Mouse (Mus musculus) intestine, embryonic 16.5 days (tissue): ENCODE measurements at regions not wholly inside any gene's neighbourhood (a gene's known extent, or its start where the extent isn't known, plus 50 kb on each side); places are given as distances from the start of the nearest gene placed in this dataset.
A peak's percentile ranks its signal among the peaks of the same experiment; 100 is the strongest.

Experiments
- ATAC-seq: fragments of 200-750 bp; cut with Nextera tagmentation; 2 replicates; pipeline ENCODE4 v1.8.0; 2017; ENCODE audit warnings: moderate TSS enrichment, moderate library complexity
- H3K27ac ChIP-seq: fragments of 300-500 bp; sonication (generic); 2 replicates; pipeline ENCODE4 v1.5.1; 2014; ENCODE audit warnings: mild to moderate bottlenecking, low read length
- H3K27me3 ChIP-seq: fragments of 300-500 bp; sonication (generic); replicated peaks from 2 replicates; pipeline ENCODE4 v1.6.1; 2014; ENCODE audit warnings: low read length, control low read depth, mixed read lengths; ENCODE audit not compliant: control insufficient read depth, insufficient read depth
- H3K36me3 ChIP-seq: fragments of 300-500 bp; sonication (generic); 2 replicates; pipeline ENCODE4 v1.6.1; 2014; ENCODE audit warnings: low read length, control low read depth; ENCODE audit not compliant: control insufficient read depth, insufficient read depth
- H3K4me1 ChIP-seq: fragments of 300-500 bp; sonication (generic); 2 replicates; pipeline ENCODE4 v1.6.1; 2014; ENCODE audit warnings: low read length, control low read depth, mixed read lengths; ENCODE audit not compliant: control insufficient read depth, insufficient read depth
- H3K4me2 ChIP-seq: fragments of 300-500 bp; sonication (generic); 2 replicates; pipeline ENCODE4 v1.6.1; 2014; ENCODE audit warnings: low read depth, low read length, control low read depth
- H3K4me3 ChIP-seq: fragments of 300-500 bp; sonication (generic); 2 replicates; pipeline ENCODE4 v1.5.1; 2014; ENCODE audit warnings: mild to moderate bottlenecking, low read length
- H3K9ac ChIP-seq: fragments of 300-500 bp; sonication (generic); 2 replicates; pipeline ENCODE4 v1.6.1; 2014; ENCODE audit warnings: low read depth, low read length
- H3K9me3 ChIP-seq: fragments of 300-500 bp; sonication (generic); 2 replicates; pipeline ENCODE4 v1.6.1; 2016; ENCODE audit warnings: low read length, control low read depth; ENCODE audit not compliant: control insufficient read depth
- WGBS: fragments of 180-500 bp; shearing (Covaris S2); extraction: QIAGEN DNeasy Blood & Tissue Kit; methylation state at CpG from one replicate; pipeline ENCODE4 v1.1.7; 2014; 5-methylcytosine and 5-hydroxymethylcytosine counted together

GRCm38 (mm10) chr6:31078413-31078812, 119.5 kb upstream of the Klf14 start:
- H3K4me1 ChIP-seq = peaks cover 38% of the 10 kb centered on the region
- no peaks in the 10 kb centered on the region for H3K27me3 ChIP-seq
- peak overlapping the region; percentile 79 for H3K27ac ChIP-seq
- H3K4me2 ChIP-seq = no peak overlapping the region
- H3K36me3 ChIP-seq = no peaks in the 10 kb centered on the region
- peak; percentile 60 for ATAC-seq
- no peaks in the 10 kb centered on the region for H3K9me3 ChIP-seq
- H3K9ac ChIP-seq = peak overlapping the region; percentile 2; the same call in 1 of the 2 replicates
- 47% methylated on average over 6 of the region's 6 CpGs for WGBS
- H3K4me3 ChIP-seq = no peak overlapping the region

GRCm38 (mm10) chr6:31079586-31080259, 120.8 kb upstream of the Klf14 start:
- Histone ChIP-seq H3K9ac (no peak overlapping the region), H3K27ac (no peak overlapping the region), H3K4me3 (no peak overlapping the region), H3K4me1 (peaks cover 37% of the 10 kb centered on the region), H3K4me2 (no peak overlapping the region), H3K36me3 (no peaks in the 10 kb centered on the region), H3K27me3 (no peaks in the 10 kb centered on the region), H3K9me3 (no peaks in the 10 kb centered on the region)
- ATAC-seq = no peak
- WGBS = 65% methylated on average over 14 of the region's 14 CpGs

- Histone ChIP-seq H3K36me3 (no peaks in the 10 kb centered on the region), H3K9me3 (no peaks in the 10 kb centered on the region), H3K27me3 (no peaks in the 10 kb centered on the region), H3K27ac (no peak overlapping the region), H3K4me2 (no peak overlapping the region), H3K9ac (no peak overlapping the region), H3K4me1 (peaks cover 32% of the 10 kb centered on the region), H3K4me3 (no peak overlapping the region)
- WGBS = 69% methylated on average over 4 of the region's 4 CpGs
- no peak for ATAC-seq
Measured at GRCm38 (mm10) chr6:31080279-31080678, 121.4 kb upstream of the Klf14 start.

GRCm38 (mm10) chr6:31080691-31081090, 121.8 kb upstream of the Klf14 start:
- Histone ChIP-seq H3K27me3 (no peaks in the 10 kb centered on the region), H3K4me3 (no peak overlapping the region), H3K9me3 (no peaks in the 10 kb centered on the region), H3K4me2 (no peak overlapping the region), H3K36me3 (no peaks in the 10 kb centered on the region), H3K27ac (no peak overlapping the region), H3K4me1 (peaks cover 28% of the 10 kb centered on the region), H3K9ac (no peak overlapping the region)
- 90% methylated on average over 9 of the region's 9 CpGs for WGBS
- no peak for ATAC-seq

- 83% methylated on average over 9 of the region's 9 CpGs for WGBS
- Histone ChIP-seq H3K9me3 (no peaks in the 10 kb centered on the region), H3K4me3 (no peak overlapping the region), H3K4me2 (no peak overlapping the region), H3K27ac (no peak overlapping the region), H3K9ac (no peak overlapping the region), H3K36me3 (no peaks in the 10 kb centered on the region), H3K4me1 (peaks cover 24% of the 10 kb centered on the region), H3K27me3 (no peaks in the 10 kb centered on the region)
- ATAC-seq = no peak
Measured at GRCm38 (mm10) chr6:31081238-31081637, 122.4 kb upstream of the Klf14 start.

GRCm38 (mm10) chr6:31081988-31082387, 123.1 kb upstream of the Klf14 start:
- ATAC-seq = no peak
- Histone ChIP-seq H3K4me1 (peaks cover 17% of the 10 kb centered on the region), H3K27me3 (no peaks in the 10 kb centered on the region), H3K36me3 (no peaks in the 10 kb centered on the region), H3K4me3 (no peak overlapping the region), H3K27ac (no peak overlapping the region), H3K4me2 (no peak overlapping the region), H3K9me3 (no peaks in the 10 kb centered on the region), H3K9ac (no peak overlapping the region)
- WGBS = 56% methylated on average over 7 of the region's 7 CpGs

- Histone ChIP-seq H3K4me2 (no peak overlapping the region), H3K4me1 (peaks cover 13% of the 10 kb centered on the region), H3K9me3 (no peaks in the 10 kb centered on the region), H3K4me3 (no peak overlapping the region), H3K27ac (no peak overlapping the region), H3K36me3 (no peaks in the 10 kb centered on the region), H3K27me3 (no peaks in the 10 kb centered on the region), H3K9ac (no peak overlapping the region)
- no peak for ATAC-seq
- 82% methylated on average over 10 of the region's 10 CpGs for WGBS
Measured at GRCm38 (mm10) chr6:31082613-31083470, 124.0 kb upstream of the Klf14 start.

- H3K9me3 ChIP-seq = no peaks in the 10 kb centered on the region
- H3K27me3 ChIP-seq = no peaks in the 10 kb centered on the region
- ATAC-seq = no peak
- H3K4me2 ChIP-seq = no peak overlapping the region
- WGBS = 87% methylated on average over 6 of the region's 6 CpGs
- H3K9ac ChIP-seq = no peak overlapping the region
- H3K4me3 ChIP-seq = no peak overlapping the region
- H3K27ac ChIP-seq = no peak overlapping the region
- no peaks in the 10 kb centered on the region for H3K36me3 ChIP-seq
- H3K4me1 ChIP-seq = peaks cover 12% of the 10 kb centered on the region
Measured at GRCm38 (mm10) chr6:31083701-31084100, 124.8 kb upstream of the Klf14 start.

- WGBS = 83% methylated on average over 8 of the region's 8 CpGs
- H3K4me3 ChIP-seq = no peak overlapping the region
Measured at GRCm38 (mm10) chr6:31085063-31085759, 126.3 kb upstream of the Klf14 start.

More at GRCm38 (mm10) chr6:31085063-31085759, 126.3 kb upstream of the Klf14 start:
- Histone ChIP-seq H3K27me3 (no peaks in the 10 kb centered on the region), H3K36me3 (no peaks in the 10 kb centered on the region), H3K9me3 (no peaks in the 10 kb centered on the region), H3K4me1 (peaks cover 18% of the 10 kb centered on the region), H3K4me2 (no peak overlapping the region), H3K27ac (no peak overlapping the region), H3K9ac (no peak overlapping the region)
- ATAC-seq = no peak
